Mouse (Mus musculus): Measurements from ENCODE around the gene Grin2b. TPM values are rescaled to one million over a fixed set of nuclear protein-coding genes. Genes with fewer than 3 reads are reported as not detected.

The Grin2b gene
- total RNA-seq, 1 experiment from 2014 or later: not detected

GRCm38 (mm10) chr6:135932400-135932920, 240.9 kb downstream of the Grin2b start:
- ATAC-seq (ENCODE audit: extremely low read depth, insufficient number of reproducible peaks, low FRiP score, poor library complexity, severe bottlenecking): no peak

GRCm38 (mm10) chr6:135917676-135918075, 255.6 kb downstream of the Grin2b start:
- ATAC-seq (ENCODE audit: extremely low read depth, insufficient number of reproducible peaks, low FRiP score, poor library complexity, severe bottlenecking): no peak

GRCm38 (mm10) chr6:135914608-135915007, 258.7 kb downstream of the Grin2b start:
- no peak for ATAC-seq (ENCODE audit: extremely low read depth, insufficient number of reproducible peaks, low FRiP score, poor library complexity, severe bottlenecking)

DNA sequence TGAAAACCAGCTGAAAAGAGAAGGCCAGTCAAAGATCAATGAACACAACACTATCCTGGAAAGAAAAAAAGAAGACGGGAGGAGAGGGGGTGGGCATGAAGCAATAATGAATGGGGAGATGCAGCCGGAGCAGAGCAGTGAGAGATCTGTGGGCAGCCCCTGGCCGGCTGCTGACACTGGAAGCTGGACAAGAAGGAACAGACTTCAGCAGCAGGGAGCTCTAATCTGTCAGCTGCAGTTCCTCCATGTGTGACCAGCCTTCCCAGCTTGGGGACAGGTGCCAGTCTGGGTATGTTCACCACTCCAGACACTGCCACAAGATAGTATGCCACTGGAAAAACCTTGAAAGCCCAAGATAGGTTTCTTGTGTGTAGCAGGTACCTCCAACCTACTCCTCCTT, 261.2 kb downstream of the Grin2b start:
- ATAC-seq (ENCODE audit: extremely low read depth, insufficient number of reproducible peaks, low FRiP score, poor library complexity, severe bottlenecking): no peak

- no peak for ATAC-seq (ENCODE audit: extremely low read depth, insufficient number of reproducible peaks, low FRiP score, poor library complexity, severe bottlenecking)
Observed at GRCm38 (mm10) chr6:135911131-135911530, 262.2 kb downstream of the Grin2b start.

DNA sequence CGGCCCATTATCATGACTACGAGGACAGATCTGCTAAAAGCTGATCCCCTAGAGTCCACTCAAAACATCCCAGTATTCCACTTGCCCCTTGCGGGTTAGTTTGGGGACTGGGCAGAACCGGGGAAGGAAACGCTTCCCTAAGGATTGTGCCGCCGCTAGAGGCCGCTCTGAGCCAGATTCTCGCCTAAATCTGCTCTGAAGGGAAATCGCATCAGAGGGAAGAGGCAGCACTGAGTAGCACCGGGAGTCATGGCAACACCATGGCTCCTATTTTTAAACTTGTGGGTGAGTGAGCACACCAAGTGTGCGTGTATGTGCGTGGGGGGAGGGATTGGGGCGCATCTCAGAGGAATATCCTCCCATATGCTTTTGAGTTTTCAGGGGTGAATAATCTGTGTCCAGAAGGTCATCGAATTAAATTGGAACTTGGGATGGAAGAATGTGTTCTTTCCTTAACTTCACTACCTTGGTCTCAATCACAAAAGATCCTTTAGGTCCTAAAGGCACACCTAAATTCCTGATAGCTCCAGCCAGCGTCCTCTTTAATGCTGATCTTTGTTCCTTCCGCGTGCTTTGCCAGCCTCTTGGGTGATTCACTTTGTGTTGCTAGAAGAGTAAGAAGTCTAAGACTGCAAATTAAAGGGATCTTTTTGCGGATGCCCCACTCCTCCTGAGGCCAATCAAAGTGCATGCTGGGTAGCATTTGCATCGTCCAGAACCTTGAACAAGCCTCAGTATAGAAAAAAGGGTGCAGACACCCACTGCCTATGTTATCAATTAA, 265.6 kb downstream of the Grin2b start:
- ATAC-seq (ENCODE audit: extremely low read depth, insufficient number of reproducible peaks, low FRiP score, poor library complexity, severe bottlenecking): no peak

DNA sequence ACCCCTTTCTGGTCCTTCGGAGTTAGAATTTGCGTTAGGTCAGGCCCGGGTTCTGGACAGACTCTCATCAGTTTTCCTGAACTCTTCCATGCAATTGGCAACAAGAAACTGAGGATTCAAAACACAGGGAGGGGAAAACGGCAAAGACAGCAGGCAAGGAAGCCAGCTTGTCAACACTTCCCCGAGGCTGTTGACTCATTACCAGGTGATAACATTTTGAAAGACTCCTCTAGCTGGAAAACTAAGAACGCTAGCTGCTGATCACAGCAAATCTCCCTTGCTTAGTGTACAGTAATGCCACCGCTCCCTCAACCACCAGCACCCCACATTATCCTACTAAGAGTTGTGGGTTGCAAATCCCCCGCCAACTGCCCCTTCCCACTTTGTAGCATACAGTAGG, 266.2 kb downstream of the Grin2b start:
- no peak for ATAC-seq (ENCODE audit: extremely low read depth, insufficient number of reproducible peaks, low FRiP score, poor library complexity, severe bottlenecking)

- no peak for ATAC-seq (ENCODE audit: extremely low read depth, insufficient number of reproducible peaks, low FRiP score, poor library complexity, severe bottlenecking)
Observed at GRCm38 (mm10) chr6:135904391-135904790, 268.9 kb downstream of the Grin2b start.

GRCm38 (mm10) chr6:135900410-135900809, 272.9 kb downstream of the Grin2b start:
- no peak for ATAC-seq (ENCODE audit: extremely low read depth, insufficient number of reproducible peaks, low FRiP score, poor library complexity, severe bottlenecking)

DNA sequence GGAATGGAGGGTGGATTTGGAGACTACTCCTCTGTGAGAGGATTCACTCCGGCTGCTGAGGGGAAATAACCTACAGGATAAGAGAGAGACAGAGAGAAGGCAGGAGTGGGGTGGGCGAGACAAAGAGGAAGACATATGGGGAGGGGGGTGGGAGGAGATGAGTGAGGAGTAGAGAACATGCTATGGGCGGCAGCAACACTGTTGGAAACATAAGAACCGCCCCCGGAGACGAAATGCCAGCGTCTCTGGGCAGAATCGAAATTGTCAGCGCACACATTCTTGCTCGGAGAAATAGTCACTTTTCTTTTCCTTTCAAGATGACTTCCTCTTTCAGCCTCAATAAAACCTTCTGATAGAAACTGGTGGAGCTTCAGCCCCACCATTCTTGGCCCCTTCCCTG, 274.1 kb downstream of the Grin2b start:
- no peak for ATAC-seq (ENCODE audit: extremely low read depth, insufficient number of reproducible peaks, low FRiP score, poor library complexity, severe bottlenecking)

DNA sequence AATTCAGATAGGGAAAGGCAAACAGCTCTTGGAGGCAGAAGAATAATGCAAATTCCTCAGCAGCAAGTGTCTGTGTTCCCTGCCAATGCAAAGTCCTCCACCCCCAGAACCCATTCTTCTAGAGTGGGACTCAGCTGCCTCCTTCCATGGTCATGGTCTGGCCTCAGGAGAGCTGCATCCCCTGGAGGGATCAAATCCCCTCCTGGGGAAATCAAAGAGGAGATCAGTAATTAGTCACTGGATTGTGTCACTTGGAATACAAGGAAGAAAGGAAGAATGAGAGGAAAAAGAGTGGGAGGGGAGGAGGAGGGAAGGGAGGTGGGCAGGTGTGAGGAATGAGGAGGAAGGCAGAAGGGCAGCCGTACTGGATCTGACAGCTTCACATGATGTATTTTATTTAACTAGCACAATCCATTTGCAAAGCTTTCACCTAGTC, 278.5 kb downstream of the Grin2b start:
- no peak for ATAC-seq (ENCODE audit: extremely low read depth, insufficient number of reproducible peaks, low FRiP score, poor library complexity, severe bottlenecking)

DNA sequence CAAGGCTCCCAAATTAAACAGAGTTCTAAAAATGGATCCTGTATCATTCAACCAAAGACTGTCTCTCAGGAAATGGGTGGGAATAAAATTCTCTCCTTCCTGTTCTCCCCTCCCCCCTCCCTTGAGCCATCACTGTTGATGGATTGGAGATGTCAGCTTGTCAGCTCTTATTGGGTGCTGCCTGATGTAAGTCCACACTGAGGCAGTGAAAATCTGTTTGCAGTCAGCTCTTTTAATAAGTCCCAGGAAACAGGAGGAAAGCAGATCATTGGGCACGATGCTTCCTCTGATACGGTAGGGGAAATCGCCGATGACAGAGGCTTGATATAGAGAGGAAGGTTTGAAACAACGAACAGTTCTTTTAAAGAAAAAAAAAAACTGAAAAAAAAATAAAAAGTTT, 290.7 kb downstream of the Grin2b start:
- ATAC-seq (ENCODE audit: extremely low read depth, insufficient number of reproducible peaks, low FRiP score, poor library complexity, severe bottlenecking): no peak

DNA sequence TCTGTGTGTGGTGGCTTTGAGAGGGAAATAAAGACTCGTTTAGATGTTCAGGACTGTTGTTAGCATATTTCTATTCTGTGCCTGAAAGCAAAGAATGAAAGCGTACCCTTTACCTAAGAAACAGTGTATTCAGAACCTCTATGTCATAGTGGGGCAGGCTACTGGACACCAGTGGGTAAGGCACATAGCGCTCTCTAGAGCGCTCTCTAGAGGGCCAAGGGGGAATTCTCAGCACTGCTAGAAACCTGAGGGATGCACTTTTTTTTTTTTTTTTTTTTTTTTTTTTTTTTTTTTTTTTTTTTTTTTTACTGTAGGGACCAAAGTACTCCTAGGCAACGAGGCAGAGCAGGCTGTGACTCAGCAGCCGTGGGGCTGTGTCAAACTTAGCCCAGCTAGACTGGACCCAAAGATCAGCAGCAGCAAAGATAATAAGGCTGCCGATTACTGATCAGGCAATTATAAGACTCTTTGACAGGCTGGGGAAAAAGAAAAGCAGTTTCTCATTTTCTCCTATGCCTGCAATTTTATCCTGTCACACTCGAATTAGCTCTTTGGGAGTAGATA, 297.1 kb downstream of the Grin2b start:
- ATAC-seq (ENCODE audit: extremely low read depth, insufficient number of reproducible peaks, low FRiP score, poor library complexity, severe bottlenecking): no peak

DNA sequence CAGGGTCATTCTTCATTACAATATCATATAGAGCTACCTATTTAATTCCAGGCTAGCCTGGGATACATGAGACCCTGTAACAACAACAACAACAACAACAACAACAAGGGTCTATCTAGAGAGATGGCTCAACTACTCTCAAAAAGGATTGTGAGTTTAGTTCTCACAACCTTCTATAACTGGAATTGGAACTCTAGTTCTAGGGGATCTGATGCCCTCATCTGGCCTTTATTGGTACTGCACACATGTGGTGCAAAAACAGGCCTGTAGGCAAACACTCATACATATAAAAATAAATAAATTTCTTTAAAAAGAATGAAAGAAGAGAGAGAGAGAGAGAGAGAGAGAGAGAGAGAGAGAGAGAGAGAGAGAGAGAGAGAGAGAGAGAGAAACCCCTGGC, 298.7 kb downstream of the Grin2b start:
- no peak for ATAC-seq (ENCODE audit: extremely low read depth, insufficient number of reproducible peaks, low FRiP score, poor library complexity, severe bottlenecking)

DNA sequence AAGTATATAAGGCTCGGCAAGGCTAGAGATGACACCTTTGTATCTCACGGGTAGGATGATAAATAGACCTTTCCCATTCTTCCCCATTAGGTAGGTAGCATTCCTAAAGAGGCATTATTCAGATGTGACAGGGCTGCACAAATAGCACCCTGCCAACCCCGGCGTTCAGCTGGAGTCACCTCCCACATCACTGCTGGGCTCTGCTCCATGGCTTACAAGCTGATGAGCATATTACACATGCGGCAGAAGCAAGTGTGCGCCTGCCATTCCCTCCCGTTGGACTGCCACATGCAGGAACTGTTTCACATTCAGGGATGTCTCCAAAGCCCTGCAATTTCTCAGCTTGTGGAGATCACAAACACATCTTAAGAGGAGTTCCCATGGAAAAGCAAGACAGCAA, 307.5 kb downstream of the Grin2b start:
- ATAC-seq (ENCODE audit: extremely low read depth, insufficient number of reproducible peaks, low FRiP score, poor library complexity, severe bottlenecking): no peak

- no peak for ATAC-seq (ENCODE audit: extremely low read depth, insufficient number of reproducible peaks, low FRiP score, poor library complexity, severe bottlenecking)
Observed at GRCm38 (mm10) chr6:135863965-135864364, 309.3 kb downstream of the Grin2b start.

DNA sequence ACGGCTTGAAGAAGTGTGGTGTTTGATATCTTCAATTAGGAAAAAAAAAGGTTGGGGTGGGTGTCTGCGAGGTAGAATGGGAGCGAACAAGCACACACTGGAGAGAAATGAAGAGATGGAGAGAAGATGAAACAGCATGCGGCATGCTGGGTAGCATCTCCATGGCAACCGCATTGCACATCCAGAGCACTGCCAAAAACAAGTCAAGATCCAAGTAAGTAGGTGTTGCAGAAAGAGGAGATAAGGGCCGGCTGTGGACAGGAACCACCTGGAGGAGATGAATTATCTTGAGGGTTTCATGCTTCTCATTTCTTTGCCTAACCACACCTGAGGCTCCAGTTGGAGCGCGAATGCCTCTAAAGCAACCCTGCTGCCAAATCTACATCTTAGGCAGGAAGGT, 313.8 kb downstream of the Grin2b start:
- ATAC-seq (ENCODE audit: extremely low read depth, insufficient number of reproducible peaks, low FRiP score, poor library complexity, severe bottlenecking): no peak

- no peak for ATAC-seq (ENCODE audit: extremely low read depth, insufficient number of reproducible peaks, low FRiP score, poor library complexity, severe bottlenecking)
Observed at GRCm38 (mm10) chr6:135854173-135854591, 319.1 kb downstream of the Grin2b start.

- ATAC-seq (ENCODE audit: extremely low read depth, insufficient number of reproducible peaks, low FRiP score, poor library complexity, severe bottlenecking): no peak
Observed at GRCm38 (mm10) chr6:135843755-135844154, 329.6 kb downstream of the Grin2b start.

DNA sequence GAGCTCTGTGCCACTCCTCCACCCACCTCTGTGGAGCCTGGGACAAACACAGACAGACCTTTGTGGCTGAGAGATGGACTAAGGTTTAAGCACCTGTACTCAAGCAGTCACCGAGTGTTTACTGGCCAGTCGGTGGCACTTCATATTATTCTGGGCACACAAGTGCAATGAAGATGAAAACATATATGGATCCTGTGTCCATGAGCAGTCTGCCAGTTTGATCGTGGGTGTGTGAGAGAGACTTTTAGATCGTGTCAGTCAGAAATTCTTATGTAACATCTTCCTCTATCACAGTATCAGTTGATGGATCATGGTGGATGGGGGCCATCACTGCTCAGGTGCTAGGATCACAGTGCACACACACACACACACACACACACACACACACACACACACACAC, 337.0 kb downstream of the Grin2b start:
- no peak for ATAC-seq (ENCODE audit: extremely low read depth, insufficient number of reproducible peaks, low FRiP score, poor library complexity, severe bottlenecking)
